Mouse (Mus musculus) limb, embryonic 15.5 days (tissue): ENCODE data around the gene Rps6ka5. TPM values are rescaled to one million over a fixed set of nuclear protein-coding genes. Genes with fewer than 3 reads are reported as not detected.

Experiments
- ATAC-seq: fragments of 200-750 bp; cut with Nextera tagmentation; 2 replicates; pipeline ENCODE4 v1.8.0; 2017; ENCODE audit warnings: low read depth, moderate TSS enrichment; ENCODE audit not compliant: insufficient number of reproducible peaks, low FRiP score, low TSS enrichment
- H3K27ac ChIP-seq: fragments of 300-500 bp; sonication (generic); 2 replicates; pipeline ENCODE4 v1.5.1; 2015; ENCODE audit warnings: moderate library complexity, mild to moderate bottlenecking, inconsistent platforms
- H3K27me3 ChIP-seq: fragments of 300-500 bp; sonication (generic); 2 replicates; pipeline ENCODE4 v1.6.1; 2015; ENCODE audit warnings: inconsistent platforms
- H3K36me3 ChIP-seq: fragments of 300-500 bp; sonication (generic); 2 replicates; pipeline ENCODE4 v1.6.1; 2015; ENCODE audit warnings: inconsistent platforms
- H3K4me1 ChIP-seq: fragments of 300-500 bp; sonication (generic); 2 replicates; pipeline ENCODE4 v1.6.1; 2015; ENCODE audit warnings: inconsistent platforms
- H3K4me2 ChIP-seq: fragments of 300-500 bp; sonication (generic); 2 replicates; pipeline ENCODE4 v1.6.1; 2015; ENCODE audit warnings: mild to moderate bottlenecking, inconsistent platforms
- H3K4me3 ChIP-seq: fragments of 300-500 bp; sonication (generic); 2 replicates; pipeline ENCODE4 v1.5.1; 2015; ENCODE audit warnings: mild to moderate bottlenecking, inconsistent platforms
- H3K9ac ChIP-seq: fragments of 300-500 bp; sonication (generic); 2 replicates; pipeline ENCODE4 v1.6.1; 2015; ENCODE audit warnings: inconsistent platforms
- H3K9me3 ChIP-seq: fragments of 300-500 bp; sonication (generic); 2 replicates; pipeline ENCODE4 v1.6.1; 2016; ENCODE audit warnings: inconsistent platforms
- WGBS: fragments of 180-500 bp; shearing (Covaris S2); methylation state at CpG from one replicate; pipeline ENCODE4 v1.1.7; 2015; 5-methylcytosine and 5-hydroxymethylcytosine counted together
- polyA plus RNA-seq: library from polyadenylated mRNA; unstranded; fragments of >200 nt; fragmentation: Nextera tagmentation; extraction: Ambion mirVana; gene quantifications from 2 replicates; pipeline ENCODE4 v1.2.1, GENCODE M21; 2015

Gene Rps6ka5
- polyA plus RNA-seq, 1 experiment from 2014 or later, result 4.8 TPM

GRCm38 (mm10) chr12:100613878-100614277 lies 112.9 kb downstream of the Rps6ka5 start:
- Histone ChIP-seq H3K27ac (no peak overlapping the region), H3K27me3 (no peaks in the 10 kb centered on the region)
- 74% methylated on average over 2 of the region's 2 CpGs for WGBS

GRCm38 (mm10) chr12:100613192-100613700 lies 113.5 kb downstream of the Rps6ka5 start:
- Histone ChIP-seq H3K27me3 (no peaks in the 10 kb centered on the region), H3K9ac (no peak overlapping the region), H3K27ac (no peak overlapping the region), H3K4me3 (no peak overlapping the region), H3K4me1 (peaks cover 7% of the 10 kb centered on the region; the same call in 1 of the 2 replicates), H3K36me3 (no peaks in the 10 kb centered on the region), H3K4me2 (no peak overlapping the region), H3K9me3 (no peaks in the 10 kb centered on the region)
- 74% methylated on average over 5 of the region's 5 CpGs for whole genome bisulfite sequencing
- no peak for ATAC-seq

More at GRCm38 (mm10) chr12:100613878-100614277, 112.9 kb downstream of the Rps6ka5 start:
- peaks cover 7% of the 10 kb centered on the region; the same call in 1 of the 2 replicates for H3K4me1 ChIP-seq
- H3K4me2 ChIP-seq, result no peak overlapping the region
- no peak overlapping the region for H3K4me3 ChIP-seq
- no peak overlapping the region for H3K9ac ChIP-seq
- no peaks in the 10 kb centered on the region for H3K36me3 ChIP-seq
- ATAC-seq, result no peak
- H3K9me3 ChIP-seq, result no peaks in the 10 kb centered on the region

GRCm38 (mm10) chr12:100609766-100610165 lies 117.0 kb downstream of the Rps6ka5 start:
- H3K27me3 ChIP-seq, result no peaks in the 10 kb centered on the region
- no peaks in the 10 kb centered on the region for H3K36me3 ChIP-seq
- 54% methylated on average over 5 of the region's 5 CpGs for WGBS
- H3K9ac ChIP-seq, result no peak overlapping the region
- peaks cover 7% of the 10 kb centered on the region; the same call in 1 of the 2 replicates for H3K4me1 ChIP-seq
- H3K9me3 ChIP-seq, result no peaks in the 10 kb centered on the region
- no peak overlapping the region for H3K4me3 ChIP-seq
- no peak overlapping the region for H3K4me2 ChIP-seq
- ATAC-seq, result no peak
- H3K27ac ChIP-seq, result no peak overlapping the region

- H3K9ac ChIP-seq, result no peak overlapping the region
- no peak overlapping the region for H3K4me2 ChIP-seq
- H3K4me1 ChIP-seq, result peaks cover 7% of the 10 kb centered on the region; the same call in 1 of the 2 replicates
- H3K9me3 ChIP-seq, result no peaks in the 10 kb centered on the region
- H3K36me3 ChIP-seq, result no peaks in the 10 kb centered on the region
- no peak overlapping the region for H3K27ac ChIP-seq
- no peak for ATAC-seq
- H3K4me3 ChIP-seq, result no peak overlapping the region
- WGBS, result 40% methylated on average over 5 of the region's 5 CpGs
- no peaks in the 10 kb centered on the region for H3K27me3 ChIP-seq
Measured at GRCm38 (mm10) chr12:100609064-100609463, 117.7 kb downstream of the Rps6ka5 start.

GRCm38 (mm10) chr12:100606733-100607132 lies 120.0 kb downstream of the Rps6ka5 start:
- H3K36me3 ChIP-seq, result no peaks in the 10 kb centered on the region
- no peak for ATAC-seq
- H3K4me2 ChIP-seq, result no peak overlapping the region
- H3K27me3 ChIP-seq, result no peaks in the 10 kb centered on the region
- H3K27ac ChIP-seq, result no peak overlapping the region
- WGBS, result 91% methylated on average over 1 of the region's 1 CpGs
- H3K9ac ChIP-seq, result no peak overlapping the region
- H3K9me3 ChIP-seq, result no peaks in the 10 kb centered on the region
- peaks cover 7% of the 10 kb centered on the region; the same call in 1 of the 2 replicates for H3K4me1 ChIP-seq
- no peak overlapping the region for H3K4me3 ChIP-seq

- WGBS, result 47% methylated on average over 3 of the region's 3 CpGs
- no peak overlapping the region for H3K4me3 ChIP-seq
- H3K36me3 ChIP-seq, result no peaks in the 10 kb centered on the region
- no peak overlapping the region for H3K4me2 ChIP-seq
- no peaks in the 10 kb centered on the region for H3K9me3 ChIP-seq
- peaks cover 7% of the 10 kb centered on the region; the same call in 1 of the 2 replicates for H3K4me1 ChIP-seq
- no peak for ATAC-seq
- no peak overlapping the region for H3K9ac ChIP-seq
- no peak overlapping the region for H3K27ac ChIP-seq
- H3K27me3 ChIP-seq, result no peaks in the 10 kb centered on the region
Measured at GRCm38 (mm10) chr12:100605596-100605995, 121.2 kb downstream of the Rps6ka5 start.

- H3K9me3 ChIP-seq, result no peaks in the 10 kb centered on the region
- no peak overlapping the region for H3K4me2 ChIP-seq
- H3K4me1 ChIP-seq, result peaks cover 5% of the 10 kb centered on the region; the same call in 1 of the 2 replicates
- no peaks in the 10 kb centered on the region for H3K27me3 ChIP-seq
- ATAC-seq, result no peak
- no peak overlapping the region for H3K4me3 ChIP-seq
- 0% methylated on average over 1 of the region's 1 CpGs for WGBS
- H3K27ac ChIP-seq, result no peak overlapping the region
- no peak overlapping the region for H3K9ac ChIP-seq
- H3K36me3 ChIP-seq, result no peaks in the 10 kb centered on the region
Measured at GRCm38 (mm10) chr12:100604540-100604939, 122.2 kb downstream of the Rps6ka5 start.

GRCm38 (mm10) chr12:100594700-100595099 lies 132.1 kb downstream of the Rps6ka5 start:
- no peaks in the 10 kb centered on the region for H3K36me3 ChIP-seq
- ATAC-seq, result no peak
- no peaks in the 10 kb centered on the region for H3K9me3 ChIP-seq
- no peak overlapping the region for H3K9ac ChIP-seq
- H3K27me3 ChIP-seq, result no peaks in the 10 kb centered on the region
- no peak overlapping the region for H3K4me3 ChIP-seq
- no peak overlapping the region for H3K27ac ChIP-seq
- H3K4me1 ChIP-seq, result no peaks in the 10 kb centered on the region
- no peak overlapping the region for H3K4me2 ChIP-seq
- WGBS, result 84% methylated on average over 3 of the region's 3 CpGs

- Histone ChIP-seq H3K27me3 (no peaks in the 10 kb centered on the region), H3K4me2 (no peak overlapping the region), H3K9me3 (no peaks in the 10 kb centered on the region), H3K36me3 (no peaks in the 10 kb centered on the region), H3K27ac (no peak overlapping the region), H3K9ac (no peak overlapping the region), H3K4me1 (no peaks in the 10 kb centered on the region), H3K4me3 (no peak overlapping the region)
- ATAC-seq, result no peak
- 79% methylated on average over 2 of the region's 2 CpGs for WGBS
Measured at GRCm38 (mm10) chr12:100586601-100587000, 140.2 kb downstream of the Rps6ka5 start.

- H3K4me2 ChIP-seq, result no peak overlapping the region
- H3K4me3 ChIP-seq, result no peak overlapping the region
- H3K4me1 ChIP-seq, result no peaks in the 10 kb centered on the region
- WGBS, result 90% methylated on average over 2 of the region's 2 CpGs
- no peak for ATAC-seq
- H3K27me3 ChIP-seq, result no peaks in the 10 kb centered on the region
- no peak overlapping the region for H3K27ac ChIP-seq
- no peak overlapping the region for H3K9ac ChIP-seq
- H3K36me3 ChIP-seq, result no peaks in the 10 kb centered on the region
- no peaks in the 10 kb centered on the region for H3K9me3 ChIP-seq
Measured at GRCm38 (mm10) chr12:100579221-100579620, 147.6 kb downstream of the Rps6ka5 start.

- Histone ChIP-seq H3K27me3 (no peaks in the 10 kb centered on the region), H3K4me2 (no peak overlapping the region), H3K4me1 (no peaks in the 10 kb centered on the region), H3K36me3 (no peaks in the 10 kb centered on the region), H3K9me3 (no peaks in the 10 kb centered on the region), H3K4me3 (no peak overlapping the region), H3K9ac (no peak overlapping the region), H3K27ac (no peak overlapping the region)
- ATAC-seq, result no peak
- WGBS, result 54% methylated on average over 2 of the region's 2 CpGs
Measured at GRCm38 (mm10) chr12:100578291-100578690, 148.5 kb downstream of the Rps6ka5 start.

- no peak for ATAC-seq
- H3K36me3 ChIP-seq, result peaks cover 4% of the 10 kb centered on the region; the same call in 1 of the 2 replicates
- H3K4me2 ChIP-seq, result no peak overlapping the region
- H3K9ac ChIP-seq, result no peak overlapping the region
- no peaks in the 10 kb centered on the region for H3K27me3 ChIP-seq
- no peak overlapping the region for H3K27ac ChIP-seq
- no peaks in the 10 kb centered on the region for H3K4me1 ChIP-seq
- H3K4me3 ChIP-seq, result no peak overlapping the region
- H3K9me3 ChIP-seq, result no peaks in the 10 kb centered on the region
- 83% methylated on average over 3 of the region's 3 CpGs for WGBS
Measured at GRCm38 (mm10) chr12:100575739-100576138, 151.0 kb downstream of the Rps6ka5 start.
